Mouse (Mus musculus) megakaryocyte, embryonic 14.5 days (primary cell): ENCODE data around the gene Cnksr1. TPM values are rescaled to one million over a fixed set of nuclear protein-coding genes. Genes with fewer than 3 reads are reported as not detected.

Experiments
- H3K27me3 ChIP-seq: replicated peaks from 2 replicates; pipeline ENCODE3; 2012; ENCODE audit warnings: inconsistent platforms
- H3K36me3 ChIP-seq: replicated peaks from 2 replicates; pipeline ENCODE3; 2012; ENCODE audit warnings: low read length, inconsistent platforms, mixed read lengths
- H3K4me1 ChIP-seq: 2 replicates; pipeline ENCODE4 v1.6.1; 2012; ENCODE audit warnings: inconsistent platforms
- H3K4me3 ChIP-seq: replicated peaks from 2 replicates; pipeline ENCODE3; 2012; ENCODE audit warnings: moderate library complexity, mild to moderate bottlenecking, inconsistent platforms
- H3K9me3 ChIP-seq: 2 replicates; pipeline ENCODE4 v1.6.1; 2012; ENCODE audit warnings: inconsistent platforms
- FLI1 ChIP-seq: IDR thresholded peaks from 2 replicates; pipeline ENCODE4 v1.6.1; 2012; ENCODE audit warnings: low read length, inconsistent platforms, mixed read lengths
- GATA1 ChIP-seq: IDR thresholded peaks from 3 replicates; pipeline ENCODE4 v1.6.1; 2012; ENCODE audit warnings: mixed read lengths, low read length, inconsistent platforms, borderline replicate concordance
- polyA plus RNA-seq: library from polyadenylated mRNA; stranded (reverse); fragments of >175 nt; gene quantifications from 2 replicates; pipeline ENCODE4 v1.2.3, GENCODE M21; 2012; ENCODE audit warnings: low replicate concordance; ENCODE audit not compliant: insufficient read depth

Cnksr1 gene
- polyA plus RNA-seq, 1 experiment = not detected

DNA sequence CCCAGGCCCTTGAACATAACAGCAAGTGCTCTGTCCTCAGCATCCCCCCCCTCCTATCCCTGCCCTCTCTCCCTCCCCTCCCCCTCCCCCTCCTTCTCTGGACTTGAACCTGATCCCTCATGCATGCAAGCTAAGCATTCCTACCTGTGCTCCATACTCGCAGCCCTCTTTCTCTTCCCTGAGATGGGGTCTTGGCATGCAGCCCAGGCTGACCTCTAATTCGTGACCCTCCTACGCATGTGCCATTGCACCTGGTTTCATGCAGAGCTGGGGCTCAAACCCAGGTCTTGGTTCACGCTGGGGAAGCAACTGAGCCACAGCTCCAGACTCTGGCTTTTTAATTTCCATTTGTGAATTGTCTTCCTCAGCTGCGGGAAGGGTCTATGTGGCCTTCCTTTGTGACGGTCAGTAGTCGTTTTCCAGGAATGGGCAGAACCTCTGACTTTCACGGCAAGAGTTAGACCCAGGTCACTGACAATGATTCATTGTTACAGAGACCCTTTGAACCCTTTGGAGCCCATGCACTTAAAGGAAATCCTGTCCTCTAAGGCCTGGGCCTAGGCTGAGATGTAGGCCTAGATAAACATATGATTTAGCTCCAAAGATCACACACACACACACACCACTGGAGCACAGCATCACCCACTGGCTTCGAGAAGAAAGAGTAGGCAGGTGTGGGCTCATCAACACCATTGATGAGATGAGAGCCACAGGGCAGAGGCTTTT, 27.8 kb upstream of the Cnksr1 start:
- TF ChIP-seq GATA1 = no peak
- TF ChIP-seq FLI1 = no peak
- H3K9me3 ChIP-seq = peaks cover 24% of the 10 kb centered on the region

DNA sequence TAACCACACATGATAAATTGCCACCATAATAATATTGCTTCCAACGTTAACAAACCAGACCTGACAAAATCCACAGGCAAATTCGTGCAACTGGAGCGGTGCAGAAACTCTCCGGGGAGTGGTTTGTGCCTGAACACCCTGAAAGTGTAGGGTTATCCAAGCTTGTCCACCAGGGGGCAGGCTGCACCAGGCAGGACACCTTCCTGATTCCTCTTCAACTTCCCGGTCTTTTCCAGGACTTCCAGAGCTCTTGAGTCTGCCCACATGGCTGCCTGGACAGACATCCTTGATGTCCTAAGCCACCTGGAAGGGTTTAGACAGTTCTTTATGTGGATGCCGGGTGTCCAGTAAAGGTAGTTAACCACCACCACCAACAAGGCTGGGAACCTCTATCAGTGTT, 25.0 kb upstream of the Cnksr1 start:
- TF ChIP-seq FLI1 = no peak
- TF ChIP-seq GATA1 = no peak
- Histone ChIP-seq H3K27me3 (peaks cover 39% of the 10 kb centered on the region), H3K36me3 (no peaks in the 10 kb centered on the region), H3K4me3 (no peak overlapping the region), H3K9me3 (peaks cover 23% of the 10 kb centered on the region), H3K4me1 (peaks cover 3% of the 10 kb centered on the region; the same call in 1 of the 2 replicates)

More for the DNA sequence above, 27.8 kb upstream of the Cnksr1 start:
- Histone ChIP-seq H3K27me3 (peaks cover 25% of the 10 kb centered on the region), H3K36me3 (no peaks in the 10 kb centered on the region), H3K4me1 (no peaks in the 10 kb centered on the region), H3K4me3 (no peak overlapping the region)

DNA sequence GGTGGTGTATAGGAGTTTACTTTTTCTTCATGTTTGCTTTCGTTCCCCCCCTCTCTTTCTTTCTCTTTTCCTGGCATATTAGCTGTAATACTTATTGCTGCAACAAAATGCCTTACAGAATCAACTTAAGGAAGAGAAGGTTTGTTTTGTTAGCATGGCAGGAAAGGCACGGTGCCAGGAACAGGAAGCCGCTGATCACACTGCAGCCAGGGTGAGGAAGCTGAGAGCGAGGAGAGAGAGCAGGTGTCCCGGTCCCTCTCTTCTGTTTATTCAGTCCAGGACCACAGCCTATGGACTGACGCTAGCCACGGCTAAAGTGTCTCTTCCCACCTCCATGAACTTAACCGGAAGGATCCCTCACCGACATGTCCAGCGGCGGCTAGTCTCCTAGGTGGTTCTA, 20.2 kb upstream of the Cnksr1 start:
- peaks cover 13% of the 10 kb centered on the region for H3K9me3 ChIP-seq
- H3K4me1 ChIP-seq = peaks cover 12% of the 10 kb centered on the region; the same call in 1 of the 2 replicates
- no peaks in the 10 kb centered on the region for H3K36me3 ChIP-seq
- TF ChIP-seq GATA1 (no peak), FLI1 (no peak)
- H3K27me3 ChIP-seq = peaks cover 70% of the 10 kb centered on the region
- no peak overlapping the region for H3K4me3 ChIP-seq

GRCm38 (mm10) chr4:134257198-134258009, 19.2 kb upstream of the Cnksr1 start:
- TF ChIP-seq FLI1 (no peak), GATA1 (no peak)
- Histone ChIP-seq H3K36me3 (no peaks in the 10 kb centered on the region), H3K27me3 (peaks cover 75% of the 10 kb centered on the region)

DNA sequence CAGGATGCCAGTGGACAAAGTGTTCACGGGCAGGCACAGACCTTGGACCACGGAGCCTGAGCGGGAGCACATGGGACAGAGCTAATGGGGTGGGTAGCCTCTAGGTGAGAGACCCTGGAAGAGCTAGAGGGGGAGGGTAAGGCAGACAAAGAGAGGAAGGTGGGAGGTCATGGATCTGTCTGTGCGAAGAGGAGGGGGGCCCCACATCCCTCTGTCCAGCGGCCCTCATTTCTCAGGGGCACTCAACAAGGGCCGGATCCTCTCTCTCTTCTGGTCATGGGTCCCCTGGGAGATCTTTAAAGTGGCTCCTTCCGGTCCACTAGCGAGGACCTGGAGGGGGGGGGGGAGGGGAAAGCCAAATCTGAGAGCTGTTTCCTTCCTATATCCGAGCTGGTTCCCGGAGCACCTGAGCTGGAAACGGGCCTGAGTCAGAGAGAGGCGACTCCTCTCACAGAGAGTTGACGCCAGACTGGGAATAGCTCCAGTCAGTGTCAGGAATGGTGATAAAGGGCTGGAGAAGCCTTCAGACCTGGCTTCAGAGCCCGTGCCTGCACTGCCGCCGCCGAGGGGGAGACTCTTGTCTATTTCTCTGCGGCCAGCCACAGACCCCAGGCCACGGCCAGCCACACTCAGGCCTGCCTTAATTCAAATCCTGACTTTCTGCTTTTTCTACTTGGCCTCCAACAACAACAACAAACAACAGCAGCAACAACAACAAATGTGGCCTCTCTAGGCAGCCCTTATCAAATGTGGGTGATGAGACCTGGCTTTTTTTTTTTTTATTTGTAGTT, 18.4 kb upstream of the Cnksr1 start:
- Histone ChIP-seq H3K4me3 (no peak overlapping the region), H3K27me3 (peaks cover 75% of the 10 kb centered on the region), H3K4me1 (peaks cover 29% of the 10 kb centered on the region), H3K9me3 (peaks cover under 1% of the 10 kb centered on the region), H3K36me3 (no peaks in the 10 kb centered on the region)
- TF ChIP-seq GATA1 = no peak
- no peak for TF ChIP-seq FLI1

More at GRCm38 (mm10) chr4:134257198-134258009, 19.2 kb upstream of the Cnksr1 start:
- peaks cover 21% of the 10 kb centered on the region for H3K4me1 ChIP-seq
- H3K4me3 ChIP-seq = no peak overlapping the region
- H3K9me3 ChIP-seq = peaks cover 9% of the 10 kb centered on the region

DNA sequence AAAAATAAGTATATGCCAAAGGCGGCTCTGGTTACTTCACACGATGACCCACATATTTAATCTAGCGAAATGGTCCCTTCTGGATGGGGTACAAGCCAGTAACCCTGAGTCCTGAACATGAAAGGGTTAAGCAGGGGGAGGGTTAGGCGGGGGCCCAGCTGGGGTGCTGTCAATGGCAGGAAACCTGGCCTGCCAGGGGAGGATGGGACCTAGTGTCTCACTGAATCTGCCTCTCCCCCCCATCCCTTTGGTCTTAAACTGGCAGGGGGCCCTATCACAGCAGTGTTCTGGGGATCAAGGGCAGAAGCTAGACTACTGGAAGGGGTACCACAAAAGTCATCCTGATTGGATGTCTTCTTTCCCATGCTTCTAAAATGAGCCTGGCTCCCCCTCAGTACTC, 17.7 kb upstream of the Cnksr1 start:
- Histone ChIP-seq H3K4me3 (no peak overlapping the region), H3K27me3 (peaks cover 78% of the 10 kb centered on the region), H3K9me3 (peaks cover 4% of the 10 kb centered on the region; the same call in 1 of the 2 replicates), H3K36me3 (no peaks in the 10 kb centered on the region), H3K4me1 (peaks cover 37% of the 10 kb centered on the region)
- TF ChIP-seq FLI1 (no peak), GATA1 (no peak)

DNA sequence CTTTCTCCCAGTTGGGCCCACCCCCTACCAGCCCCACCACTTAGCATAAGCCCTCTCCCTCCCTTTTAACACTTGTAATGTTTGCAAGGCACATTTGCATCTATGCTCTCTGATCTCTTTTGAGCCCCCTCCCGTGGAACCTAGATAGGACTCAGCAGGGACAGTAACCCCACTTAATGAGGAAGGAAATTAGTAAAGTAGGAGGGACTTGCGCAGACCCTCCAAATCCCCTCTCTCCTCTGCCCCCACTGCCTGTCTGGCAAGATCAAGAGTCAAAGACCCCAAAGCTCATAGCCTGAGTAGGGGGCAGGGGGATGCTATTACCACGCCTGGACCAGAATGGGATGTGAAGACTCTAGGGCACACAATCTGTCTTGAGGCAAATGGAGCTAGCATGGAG, 16.6 kb upstream of the Cnksr1 start:
- Histone ChIP-seq H3K4me3 (no peak overlapping the region), H3K4me1 (peaks cover 47% of the 10 kb centered on the region), H3K36me3 (no peaks in the 10 kb centered on the region), H3K27me3 (peaks cover 84% of the 10 kb centered on the region), H3K9me3 (peaks cover 4% of the 10 kb centered on the region; the same call in 1 of the 2 replicates)
- no peak for TF ChIP-seq GATA1
- no peak for TF ChIP-seq FLI1

GRCm38 (mm10) chr4:134253722-134254324, 15.6 kb upstream of the Cnksr1 start, which contains the start of gene Grrp1:
Gene Grrp1 (minus strand): TSS chr4:134254106.
- Histone ChIP-seq H3K9me3 (peaks cover 4% of the 10 kb centered on the region; the same call in 1 of the 2 replicates), H3K4me1 (peaks cover 56% of the 10 kb centered on the region), H3K4me3 (no peak within 1 kb of the TSS), H3K27me3 (peaks cover 89% of the 10 kb centered on the region), H3K36me3 (no peaks in the 10 kb centered on the region)
- TF ChIP-seq GATA1 = no peak
- no peak for TF ChIP-seq FLI1
